Mouse (Mus musculus) layer of hippocampus, postnatal 14 days (tissue): ENCODE results near the gene Nav1. TPM values are rescaled to one million over a fixed set of nuclear protein-coding genes. Genes with fewer than 3 reads are reported as not detected.
A peak's percentile ranks its signal among the peaks of the same experiment; 100 is the strongest.

Experiments used
- DNase-seq, 2 experiments: peaks; one replicate each; pipeline ENCODE4 v3.0.0; 2021 to 2022; ENCODE audit warnings: low spot score in 2 of 2, mixed read lengths in 1 of 2
- total RNA-seq, 2 experiments: library from RNA; stranded (reverse); gene quantifications; 2 replicates each; pipeline ENCODE4 v1.2.3; 2021

The Nav1 gene
- total RNA-seq, 2 experiments from 2014 or later = 161 to 168 TPM

DNA sequence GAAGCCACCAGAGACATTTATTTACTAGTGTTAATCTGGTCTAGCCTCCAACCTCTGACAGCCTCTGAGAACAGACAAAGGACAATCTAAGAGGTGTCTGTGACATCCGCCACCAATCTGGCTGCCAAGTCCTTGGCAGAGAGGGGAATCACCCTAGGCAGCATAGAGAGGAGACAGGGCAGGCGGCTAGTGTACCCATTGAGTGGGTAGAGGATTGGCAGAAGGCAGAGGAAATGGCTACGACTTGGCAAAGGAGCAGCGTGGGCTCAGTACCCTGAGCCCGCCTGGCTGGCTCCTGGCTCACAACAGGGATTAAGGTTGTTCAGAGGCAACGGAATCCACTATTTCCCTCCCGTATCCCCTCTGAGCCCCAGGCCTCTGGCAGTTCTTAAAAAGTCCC, 12.0 kb upstream of the Nav1 start:
- DNase-seq = peak in 1 of 2 experiments; percentile 50

DNA sequence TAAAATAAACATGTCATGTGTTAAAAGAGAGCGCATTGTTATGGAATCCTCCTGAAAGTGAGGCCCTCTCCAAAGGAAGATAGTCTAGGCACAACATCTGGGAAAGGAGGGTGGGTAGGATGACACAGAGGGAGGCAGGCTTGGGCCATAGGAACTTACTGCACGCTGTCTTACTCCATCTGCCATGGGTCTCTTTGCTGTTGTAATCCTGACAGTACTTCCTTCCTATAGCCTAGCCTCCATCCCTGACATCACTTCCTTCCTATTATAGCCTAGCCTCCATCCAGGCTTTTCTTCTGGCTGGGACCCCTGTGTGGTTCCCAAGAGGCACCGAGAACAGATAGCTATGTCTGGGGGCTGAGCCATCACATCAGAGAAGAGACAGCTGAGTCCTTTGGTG, 10.2 kb upstream of the Nav1 start:
- DNase-seq = no peak

DNA sequence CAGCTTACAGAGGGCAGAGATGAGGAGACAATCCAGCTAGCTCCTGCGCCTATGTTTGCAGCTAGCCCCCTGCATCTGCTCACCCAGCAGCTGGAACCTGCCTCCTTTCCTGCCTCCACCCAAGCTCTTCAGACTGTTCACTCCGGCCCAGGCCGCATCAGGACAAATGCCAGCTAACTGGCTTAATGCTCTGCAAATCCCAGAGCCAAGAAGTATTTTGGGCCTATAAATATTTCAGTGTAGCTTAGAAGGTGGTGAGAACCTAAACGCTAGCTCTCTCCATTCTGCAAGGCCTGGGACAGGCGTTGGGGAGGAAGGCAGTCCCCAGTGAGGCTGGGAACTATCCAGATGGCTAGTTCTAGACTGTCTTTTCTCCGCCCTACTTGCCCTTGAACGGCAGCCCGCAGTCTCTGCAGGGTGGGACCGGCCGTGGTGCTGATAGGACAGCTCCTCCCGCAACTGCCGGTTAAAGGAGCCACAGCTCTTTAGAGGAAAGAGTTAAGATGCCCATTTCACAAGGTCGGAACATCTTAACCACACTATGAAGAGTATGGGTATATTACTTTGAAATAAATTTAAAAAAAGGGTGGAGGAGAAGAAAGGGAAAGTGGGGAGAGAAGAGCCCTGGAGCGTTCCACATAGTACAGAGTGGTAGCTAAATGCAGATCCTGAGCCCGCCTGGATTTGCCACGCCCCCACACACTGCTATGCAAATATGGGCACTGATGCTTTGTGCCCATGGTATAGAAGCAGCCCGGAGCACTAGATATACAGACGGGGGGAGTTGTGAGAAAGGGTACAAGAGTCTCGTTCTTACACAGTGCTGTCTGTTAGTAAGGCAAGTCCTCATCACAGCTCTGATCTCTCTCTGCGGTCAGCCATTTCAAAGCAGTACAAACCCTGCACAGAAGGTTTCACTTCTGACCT, 8.9 kb upstream of the Nav1 start:
- DNase-seq = peak in 1 of 2 experiments; percentile 52

DNA sequence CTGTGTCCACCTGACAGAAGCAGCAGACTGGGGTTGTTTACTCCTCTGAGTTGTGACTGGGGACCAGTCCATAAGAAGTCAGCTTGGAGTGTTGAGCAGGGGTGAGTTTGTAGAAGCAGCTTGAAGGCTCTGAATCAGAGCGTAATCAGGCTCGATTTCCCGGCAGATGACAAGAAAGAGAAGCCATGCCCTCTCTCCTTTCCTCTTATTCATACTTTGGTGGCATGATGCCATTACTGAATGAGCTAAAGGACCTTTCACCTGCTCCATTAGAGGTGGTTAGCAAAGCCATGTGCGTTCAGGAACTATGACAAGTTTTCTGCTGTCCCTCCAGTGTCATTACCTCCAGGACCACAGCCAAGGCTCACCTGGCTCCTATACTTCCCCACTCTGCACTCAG, 2.5 kb upstream of the Nav1 start:
- no peak for DNase-seq

DNA sequence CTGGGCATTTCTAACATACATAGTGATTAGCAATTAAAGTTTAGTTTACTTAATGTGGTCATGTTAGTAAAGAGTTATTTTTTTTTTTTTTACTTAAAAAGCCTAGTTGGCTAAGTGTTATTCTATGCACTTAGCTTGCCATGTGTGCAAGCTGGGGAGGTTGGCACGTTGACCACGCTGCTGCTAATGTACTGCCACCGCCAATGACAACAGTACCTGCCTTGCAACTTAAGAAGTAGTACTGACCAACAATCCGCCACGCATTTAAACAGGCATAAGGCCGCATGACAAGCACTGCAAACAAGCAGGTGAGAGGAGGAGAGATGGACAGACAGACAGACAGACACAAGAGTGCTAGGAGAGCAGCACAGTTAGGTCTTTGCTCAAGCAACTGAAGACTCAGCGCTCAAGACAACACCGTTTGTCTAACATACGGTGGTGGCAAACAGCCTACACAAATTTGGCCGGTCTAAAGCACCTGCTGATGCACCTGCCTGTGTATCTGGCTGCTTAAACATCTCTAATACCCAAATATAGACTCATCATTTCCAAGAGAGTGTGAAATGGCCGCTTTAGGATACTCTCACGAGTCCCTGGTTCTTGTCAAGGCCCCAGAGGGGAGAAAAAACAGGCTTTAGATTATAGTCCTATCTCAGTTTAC, 610 bp downstream of the Nav1 start:
- DNase-seq = no peak

DNA sequence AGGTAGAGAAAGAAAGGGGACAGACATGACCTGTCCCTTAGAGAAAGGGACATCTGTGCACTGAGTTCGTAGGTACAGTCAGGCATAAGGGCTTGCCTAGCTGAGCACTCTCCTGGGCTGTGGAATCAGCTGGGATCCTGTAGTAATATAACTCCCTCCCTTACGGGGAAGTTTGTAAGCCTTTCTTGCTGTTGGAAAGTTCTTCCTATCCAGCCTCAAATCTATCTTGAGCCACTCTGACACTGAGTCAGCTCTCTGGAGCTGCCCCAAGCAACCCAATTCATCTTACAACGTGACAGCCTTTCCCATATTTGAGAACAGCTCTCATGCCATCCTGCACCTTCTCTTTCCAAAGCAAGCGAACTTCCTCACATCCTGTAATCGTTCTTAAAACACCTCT, 1.6 kb downstream of the Nav1 start:
- no peak for DNase-seq

DNA sequence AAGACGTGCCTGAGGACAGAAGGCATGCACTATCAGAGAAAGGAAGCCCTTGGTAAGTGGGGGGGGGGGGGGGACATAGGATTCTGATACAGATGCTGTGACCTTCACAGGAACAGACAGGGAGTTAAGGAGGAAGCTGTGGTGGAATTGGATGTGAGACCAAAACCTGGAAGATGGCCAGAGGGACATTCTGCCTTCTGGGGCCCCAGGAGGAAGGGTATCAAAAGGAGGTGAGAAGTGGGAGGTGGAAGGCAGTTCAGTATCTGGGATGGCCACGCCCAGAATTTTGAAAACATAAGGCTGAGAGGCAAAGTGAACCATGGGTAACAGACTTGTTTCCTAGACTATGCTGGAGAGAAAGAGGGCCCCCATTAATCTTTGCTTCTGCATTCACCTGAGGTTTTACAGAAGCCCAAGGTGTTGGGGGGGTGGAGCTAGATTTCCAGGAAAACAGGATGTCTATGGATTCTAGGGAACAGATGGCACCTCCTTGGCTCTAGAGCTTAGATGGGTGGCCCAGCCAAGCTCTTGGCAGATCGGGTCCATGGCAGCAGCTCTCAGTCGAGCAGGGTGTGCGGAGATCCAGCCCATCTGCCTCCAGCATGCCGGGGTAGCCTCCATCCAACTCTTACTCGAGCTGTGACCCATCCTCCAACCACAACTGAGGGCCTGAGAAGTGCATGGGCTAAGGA, 2.6 kb downstream of the Nav1 start:
- peak; percentile 66 to 86 for DNase-seq

DNA sequence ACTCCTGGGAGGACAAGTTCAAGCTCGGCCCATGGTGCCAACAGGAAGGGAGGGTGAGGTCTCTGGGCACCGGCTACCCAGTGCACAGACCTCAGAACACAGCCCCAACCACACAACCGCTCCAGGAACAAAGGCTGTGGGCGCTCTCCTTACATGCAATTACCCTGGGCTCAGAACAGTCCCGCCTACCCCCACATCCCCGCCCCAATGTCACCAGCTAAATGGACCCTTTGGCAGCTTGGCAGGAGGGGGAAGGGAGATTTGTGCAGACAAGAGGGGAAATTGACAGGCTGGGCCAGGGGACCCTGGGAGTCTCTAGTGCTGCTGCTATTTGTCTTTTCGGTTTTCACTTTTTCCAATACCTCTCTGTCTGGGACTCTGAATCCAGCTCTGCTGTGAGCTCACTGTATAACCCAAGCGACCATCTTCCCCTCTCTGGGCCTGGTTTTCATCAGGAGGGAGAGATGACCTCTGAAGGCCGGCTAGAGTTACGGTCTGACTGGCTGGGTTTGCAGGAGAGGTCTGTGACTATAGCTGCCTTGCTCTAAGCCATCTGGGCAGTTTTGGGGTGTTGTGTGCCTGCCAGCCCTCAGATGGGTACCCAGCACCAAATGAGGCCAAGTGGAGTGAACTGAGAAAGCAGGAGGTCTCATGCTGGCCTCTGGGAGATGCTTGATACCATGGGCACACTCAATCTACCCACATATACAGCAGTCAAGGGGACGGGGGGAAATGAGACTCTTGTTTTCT, 3.8 kb downstream of the Nav1 start:
- DNase-seq = no peak

DNA sequence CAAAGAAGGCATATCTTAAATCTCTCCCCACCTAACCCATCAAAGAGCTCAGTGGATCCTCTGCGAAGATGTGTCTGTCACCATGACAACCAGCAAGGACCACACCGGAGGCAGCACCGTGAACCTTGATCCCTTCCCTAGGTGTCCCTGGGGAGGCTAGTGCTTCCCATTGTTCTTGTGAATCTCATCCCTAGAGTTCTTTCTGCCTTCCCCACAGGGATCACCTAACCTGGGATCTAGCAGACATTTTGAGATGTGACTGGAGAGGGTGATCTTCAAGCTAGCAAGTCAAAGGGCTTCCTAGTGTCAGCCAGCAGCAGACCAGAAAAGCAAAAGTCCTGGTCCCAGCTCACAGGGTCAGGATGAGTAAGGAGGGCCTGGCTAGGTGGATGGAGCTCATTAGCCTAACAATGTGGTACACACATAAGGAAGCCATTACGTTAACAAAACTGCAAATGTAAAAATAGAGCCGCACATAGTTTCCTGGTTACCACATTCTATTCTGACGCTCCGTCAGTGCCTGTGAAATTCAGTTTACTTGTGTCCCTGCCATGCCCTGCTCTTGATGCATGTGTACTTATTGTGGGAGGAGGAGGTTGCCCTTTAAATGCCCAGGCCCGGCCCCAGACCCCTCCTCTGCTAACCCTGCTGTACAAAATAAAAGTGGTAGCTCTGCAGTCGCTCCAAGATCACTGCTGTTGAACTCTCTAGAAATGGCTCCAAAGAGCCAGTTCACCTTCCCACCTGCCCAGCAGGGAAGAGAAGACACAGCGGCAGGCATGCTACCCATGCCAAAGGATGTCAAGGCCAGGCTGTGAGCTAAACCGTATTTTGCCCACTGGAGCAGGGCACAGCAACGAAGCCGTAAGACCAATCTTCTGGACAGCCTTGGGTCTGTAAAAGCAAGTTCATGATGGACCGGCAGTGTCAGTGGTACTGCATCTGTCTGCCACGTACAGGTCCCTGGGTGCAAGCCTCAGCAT, 6.8 kb downstream of the Nav1 start:
- DNase-seq = no peak

DNA sequence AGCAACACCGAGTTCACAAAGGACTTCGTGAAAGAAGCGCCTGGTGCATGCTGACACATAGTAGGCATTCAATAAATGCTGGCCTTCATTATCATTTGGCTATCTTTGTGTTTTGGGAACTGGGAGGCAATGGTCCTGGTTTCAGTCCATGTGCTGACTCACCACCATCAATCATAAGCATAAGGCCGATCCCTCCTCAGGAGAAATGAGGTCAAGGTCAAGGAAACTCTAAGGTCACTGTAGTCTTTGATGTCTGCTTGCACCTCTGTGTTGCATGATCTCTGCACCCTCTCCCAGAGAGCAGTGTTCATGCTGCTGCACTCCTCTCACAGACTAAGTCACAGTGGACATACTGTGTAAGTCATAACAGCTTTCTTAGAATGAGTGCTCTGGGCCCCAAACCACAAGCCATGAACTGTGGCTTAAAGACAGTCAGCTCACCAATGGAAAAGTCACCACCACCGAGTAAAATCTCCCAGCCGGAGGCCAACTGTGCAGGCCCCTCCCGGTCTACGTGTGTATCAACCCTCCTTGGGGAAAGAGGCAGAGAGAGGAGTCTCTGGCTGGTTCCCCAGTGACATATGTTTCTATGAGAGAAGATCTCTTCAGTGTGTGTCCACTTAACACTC, 8.7 kb downstream of the Nav1 start:
- no peak for DNase-seq

DNA sequence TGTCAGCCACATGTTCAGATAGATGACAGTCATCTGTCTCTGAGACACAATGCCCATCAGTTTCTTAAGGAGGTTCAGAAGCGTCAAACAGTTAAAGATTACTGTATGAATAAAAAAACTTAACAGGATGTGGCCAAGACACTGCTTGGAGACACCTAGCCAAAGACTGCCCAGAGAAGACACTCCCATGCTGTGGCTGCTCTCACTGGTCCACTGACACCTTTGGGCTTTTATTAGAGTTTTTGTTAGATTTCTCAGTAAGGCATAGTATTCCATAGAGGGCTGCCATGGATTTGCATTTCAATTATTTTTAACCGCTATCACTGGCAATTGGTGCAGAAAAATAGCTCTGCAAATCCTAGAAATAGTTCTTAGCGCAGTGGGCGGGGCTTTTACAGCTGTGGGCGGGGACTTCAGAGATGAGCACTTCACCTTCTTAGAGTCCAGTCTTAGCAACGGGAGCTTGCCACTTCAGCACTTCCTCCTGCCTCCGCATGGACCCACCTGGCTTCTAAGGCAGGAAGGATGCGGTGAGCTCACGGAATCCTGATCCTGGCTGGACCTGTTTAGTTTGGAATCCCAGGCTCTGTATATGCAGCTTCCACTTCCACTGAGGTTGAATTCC, 12.7 kb downstream of the Nav1 start:
- no peak for DNase-seq

DNA sequence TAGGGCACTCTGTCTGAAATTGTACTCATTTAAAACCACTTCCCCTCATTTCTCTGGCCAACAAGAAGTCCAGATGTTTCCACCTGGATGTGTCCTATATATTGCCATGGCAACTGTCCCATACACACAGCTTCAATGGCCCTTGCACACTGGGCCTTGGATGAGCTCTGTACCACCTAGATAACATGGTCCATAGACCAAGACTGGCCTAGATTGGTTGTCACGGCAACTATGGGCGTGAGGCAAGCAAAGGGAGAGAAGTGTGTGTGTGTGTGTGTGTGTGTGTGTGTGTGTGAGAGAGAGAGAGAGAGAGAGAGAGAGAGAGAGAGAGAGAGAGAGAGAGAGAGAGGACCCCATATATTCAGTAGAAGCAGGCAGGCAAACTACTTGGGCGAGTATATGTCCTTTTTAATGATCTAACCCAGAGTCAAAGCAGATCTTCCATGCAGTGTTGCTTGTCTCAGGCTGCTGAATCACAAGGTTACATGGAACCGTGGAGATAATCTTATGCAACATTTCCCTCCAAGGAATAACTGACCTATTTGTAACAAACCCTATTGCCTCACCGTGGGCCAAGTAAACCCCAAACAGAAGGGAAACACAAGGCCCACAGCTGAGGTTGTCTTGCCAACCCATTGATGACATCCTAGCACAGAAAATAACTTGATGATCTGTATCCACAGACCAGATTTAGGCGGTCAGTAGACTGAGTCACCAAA, 13.4 kb downstream of the Nav1 start:
- DNase-seq = no peak

DNA sequence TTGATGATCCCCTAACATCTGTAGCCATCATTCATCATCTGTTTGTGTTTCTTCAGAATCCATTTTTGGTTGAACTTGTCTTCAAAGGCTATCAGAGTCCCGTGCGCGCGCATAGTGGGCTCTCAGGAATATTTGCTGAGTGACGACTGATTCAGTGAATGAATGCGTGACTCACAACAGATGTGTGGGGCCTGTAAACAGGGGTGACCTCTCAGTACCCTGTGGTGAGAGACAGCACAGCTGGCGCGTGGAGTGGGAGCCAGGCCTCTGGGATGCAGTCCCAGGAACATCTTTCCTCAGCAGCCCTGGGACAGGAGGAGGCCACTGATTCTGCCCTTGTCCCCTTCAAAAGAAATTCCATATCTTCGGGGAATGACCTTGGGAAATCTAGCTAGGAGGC, 16.3 kb downstream of the Nav1 start:
- no peak for DNase-seq

DNA sequence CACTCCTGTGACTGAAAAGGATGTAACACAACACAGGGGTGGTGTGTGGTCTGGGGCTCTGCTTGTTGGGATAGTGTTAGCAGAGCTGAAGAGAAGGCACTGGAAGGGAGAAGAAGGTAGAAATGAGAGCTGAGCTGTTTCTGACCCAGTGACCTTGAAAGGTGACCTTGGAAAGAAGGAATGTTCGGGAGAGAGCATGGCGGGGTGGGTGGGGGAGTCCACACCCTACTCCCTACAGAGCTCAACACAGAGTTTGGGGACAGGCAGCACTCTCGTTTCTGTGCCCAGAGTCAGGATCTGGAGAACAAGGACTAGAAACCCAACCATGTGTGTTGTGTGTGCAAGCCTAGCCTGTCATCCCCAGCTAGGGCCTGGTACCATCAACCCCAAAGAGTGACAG, 18.1 kb downstream of the Nav1 start:
- no peak for DNase-seq

DNA sequence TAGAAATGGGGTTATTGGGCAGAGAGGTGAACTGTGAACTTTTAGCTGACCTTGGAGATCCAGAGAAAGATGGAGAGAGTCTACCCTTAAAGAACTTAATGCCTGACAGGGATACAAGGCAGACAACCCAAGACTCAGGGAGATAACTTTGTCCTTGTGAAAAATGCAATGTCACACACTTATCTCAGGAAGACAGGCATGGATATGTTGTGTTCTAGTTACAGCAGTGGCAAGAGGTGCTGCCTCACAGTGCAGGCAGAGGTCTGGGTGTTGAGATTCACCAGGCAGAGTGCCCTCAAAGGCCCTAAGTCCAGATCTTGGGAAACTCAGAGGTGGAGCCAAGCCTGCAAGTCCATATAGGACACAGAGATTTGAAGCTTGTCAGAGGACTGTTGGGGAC, 20.2 kb downstream of the Nav1 start:
- DNase-seq = no peak

DNA sequence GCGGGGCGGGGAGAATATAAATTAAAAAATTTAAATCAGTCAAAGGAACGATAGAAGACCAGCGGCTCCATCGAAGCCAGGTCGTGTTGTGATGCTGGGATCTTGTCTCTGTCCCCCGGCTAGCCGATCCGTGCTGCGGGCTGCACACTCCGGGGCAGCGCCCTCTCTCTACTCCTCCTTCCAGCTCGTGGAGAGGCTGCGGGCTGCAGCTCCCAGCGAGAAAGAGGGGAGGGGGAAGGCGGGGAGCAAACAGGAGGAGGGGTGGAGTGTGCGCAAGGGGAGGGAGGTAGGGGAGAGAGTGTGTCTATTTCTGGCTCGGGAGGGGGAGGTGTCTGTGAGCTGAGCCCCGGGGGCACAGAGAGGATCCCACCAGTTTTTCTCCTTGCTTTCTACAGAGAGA, 21.5 kb downstream of the Nav1 start:
- peak; percentile 62 to 75 for DNase-seq

DNA sequence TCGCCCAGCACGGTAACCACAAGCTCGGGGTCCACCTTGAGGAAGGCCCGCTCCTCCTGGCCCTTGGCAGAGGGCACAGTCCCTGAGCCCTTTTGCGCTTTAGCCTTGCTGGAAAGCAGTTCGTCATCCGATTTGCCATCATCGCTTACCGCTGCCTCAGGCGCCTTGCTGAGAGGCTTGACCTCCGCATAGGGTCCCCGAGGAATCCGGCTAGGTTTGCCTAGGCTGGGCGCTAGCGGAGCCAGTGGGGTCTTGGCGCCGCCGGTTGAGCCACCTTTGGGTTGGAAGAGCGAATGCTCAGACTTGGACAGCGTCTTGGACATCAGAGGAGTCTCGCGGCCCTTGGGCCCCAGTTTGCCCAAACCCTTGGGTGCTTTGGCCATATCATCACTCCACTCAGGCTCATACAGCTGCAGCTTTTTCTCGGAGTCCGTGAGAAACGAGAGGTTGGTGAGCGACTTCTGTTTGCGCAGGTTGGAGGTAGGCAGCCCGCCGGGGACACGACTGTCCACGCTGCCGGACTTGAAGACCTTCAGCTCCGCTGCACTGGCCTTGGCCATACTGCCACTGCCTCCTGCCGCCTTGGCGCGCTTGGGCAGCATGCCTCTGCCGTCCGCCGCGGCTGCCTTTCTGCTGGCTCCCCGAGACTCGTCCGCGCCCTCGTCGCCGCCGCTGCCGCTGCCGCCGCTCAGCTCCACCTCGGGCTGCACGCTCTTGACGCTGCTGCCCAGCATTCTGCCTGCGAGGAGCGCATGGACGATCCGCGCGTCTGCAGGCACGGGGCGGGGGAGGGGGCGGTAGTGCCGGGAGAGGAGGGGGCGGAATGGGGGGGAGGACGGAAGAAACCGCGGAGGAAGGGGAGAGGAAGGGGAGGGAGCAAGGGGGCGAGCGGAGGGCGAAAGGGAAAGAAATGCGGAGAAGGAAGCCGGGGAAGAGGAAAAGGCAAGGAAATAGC, 22.2 kb downstream of the Nav1 start:
- peak; percentile 59 to 65 for DNase-seq
